Mouse (Mus musculus) stomach, postnatal 0 days (tissue): ENCODE results near the gene Lamc3.

ENCODE experiments used
- CTCF ChIP-seq: IDR thresholded peaks from 2 replicates; pipeline ENCODE4 v1.5.1; 2016; ENCODE audit warnings: antibody characterized with exemption, low read depth, mild to moderate bottlenecking, moderate library complexity
- EP300 ChIP-seq: optimal IDR thresholded peaks from 2 replicates; pipeline ENCODE3; 2016; ENCODE audit warnings: antibody characterized with exemption

DNA sequence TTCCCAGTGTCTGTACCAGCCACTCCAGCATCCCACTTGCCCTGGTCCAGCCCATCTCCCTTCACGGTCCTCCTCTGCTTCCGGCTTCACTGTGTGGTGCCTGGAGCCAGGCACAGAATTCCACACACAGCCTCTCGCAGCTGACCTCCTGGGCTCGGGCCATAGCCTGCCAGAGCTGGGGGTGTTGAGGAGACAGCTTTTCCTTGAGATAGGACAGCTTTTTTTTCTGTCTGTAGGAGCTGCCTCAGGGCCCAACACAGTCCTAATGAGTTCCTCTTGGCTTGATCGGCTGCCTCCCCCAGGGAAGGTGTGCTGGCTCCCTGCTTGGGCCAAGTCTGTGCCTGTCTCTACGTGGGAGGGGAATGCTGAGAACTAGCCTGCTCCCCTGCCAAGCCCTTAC, 17.0 kb downstream of the Lamc3 start:
- TF ChIP-seq CTCF (no peak), EP300 (no peak)
